Mouse (Mus musculus) erythroblast, embryonic 14.5 days (primary cell): Measurements from ENCODE around the gene Lmntd1.

Experiments used
- GATA1 ChIP-seq: IDR thresholded peaks from 2 replicates; pipeline ENCODE4 v1.6.1; 2012; ENCODE audit warnings: low read length, inconsistent platforms, mixed read lengths
- TAL1 ChIP-seq: IDR thresholded peaks from 3 replicates; pipeline ENCODE4 v1.6.1; 2012; ENCODE audit warnings: low read length, inconsistent platforms, mixed read lengths

DNA sequence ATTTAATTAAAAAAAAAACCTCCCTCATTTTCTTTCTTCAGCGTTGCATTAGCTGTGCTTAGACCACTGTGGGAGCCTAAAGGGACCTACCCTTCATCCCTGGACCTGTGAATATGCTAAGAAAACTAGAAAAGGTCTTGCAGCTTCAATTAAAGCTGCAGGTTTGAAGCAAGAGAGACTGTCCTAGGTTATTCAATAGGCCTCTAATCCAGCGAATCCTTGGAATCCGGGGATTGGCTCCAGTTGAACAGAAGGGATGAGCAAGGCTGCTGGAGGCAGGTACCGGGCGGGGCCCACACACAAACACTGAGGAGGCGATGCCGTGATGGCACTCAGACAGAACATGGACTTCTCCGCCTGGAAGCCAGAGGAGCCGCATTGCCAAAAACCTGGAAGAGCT is 192.5 kb downstream of the Lmntd1 start:
- no peak for TF ChIP-seq GATA1
- no peak for TF ChIP-seq TAL1
